Mouse (Mus musculus) kidney, embryonic 16.5 days (tissue): ENCODE measurements at regions not wholly inside any gene's neighbourhood (a gene's known extent, or its start where the extent isn't known, plus 50 kb on each side); places are given as distances from the start of the nearest gene placed in this dataset.
"Not testable (repeated sequence)": the region's sequence is repeated elsewhere in the genome, so short reads cannot be mapped to it uniquely, and the experiment has no call there.

Experiments
- ATAC-seq: fragments of 200-750 bp; cut with Nextera tagmentation; 2 replicates; pipeline ENCODE4 v1.8.0; 2017; ENCODE audit warnings: moderate TSS enrichment; ENCODE audit not compliant: low FRiP score, low TSS enrichment
- H3K27ac ChIP-seq: fragments of 300-500 bp; sonication (generic); 2 replicates; pipeline ENCODE4 v1.5.1; 2014; ENCODE audit warnings: low read length
- H3K27me3 ChIP-seq: fragments of 300-500 bp; sonication (generic); 2 replicates; pipeline ENCODE4 v1.6.1; 2014; ENCODE audit warnings: low read length, control low read depth, mixed read lengths; ENCODE audit not compliant: insufficient read depth
- H3K36me3 ChIP-seq: fragments of 300-500 bp; sonication (generic); 2 replicates; pipeline ENCODE4 v1.6.1; 2014; ENCODE audit warnings: low read length, control low read depth, mixed read lengths; ENCODE audit not compliant: insufficient read depth
- H3K4me1 ChIP-seq: fragments of 300-500 bp; sonication (generic); 2 replicates; pipeline ENCODE4 v1.6.1; 2014; ENCODE audit warnings: low read length, control low read depth, mixed read lengths; ENCODE audit not compliant: insufficient read depth
- H3K4me2 ChIP-seq: fragments of 300-500 bp; sonication (generic); replicated peaks from 2 replicates; pipeline ENCODE4 v1.6.1; 2014; ENCODE audit warnings: low read depth, low read length
- H3K4me3 ChIP-seq: fragments of 300-500 bp; sonication (generic); 2 replicates; pipeline ENCODE4 v1.5.1; 2014; ENCODE audit warnings: mild to moderate bottlenecking, low read length
- H3K9ac ChIP-seq: fragments of 300-500 bp; sonication (generic); replicated peaks from 2 replicates; pipeline ENCODE4 v1.6.1; 2014; ENCODE audit warnings: low read length
- H3K9me3 ChIP-seq: fragments of 300-500 bp; sonication (generic); 2 replicates; pipeline ENCODE4 v1.6.1; 2016; ENCODE audit warnings: low read length, control low read depth
- WGBS: fragments of 180-500 bp; shearing (Covaris S2); extraction: QIAGEN DNeasy Blood & Tissue Kit; methylation state at CpG from one replicate; pipeline ENCODE4 v1.1.7; 2014; 5-methylcytosine and 5-hydroxymethylcytosine counted together

DNA sequence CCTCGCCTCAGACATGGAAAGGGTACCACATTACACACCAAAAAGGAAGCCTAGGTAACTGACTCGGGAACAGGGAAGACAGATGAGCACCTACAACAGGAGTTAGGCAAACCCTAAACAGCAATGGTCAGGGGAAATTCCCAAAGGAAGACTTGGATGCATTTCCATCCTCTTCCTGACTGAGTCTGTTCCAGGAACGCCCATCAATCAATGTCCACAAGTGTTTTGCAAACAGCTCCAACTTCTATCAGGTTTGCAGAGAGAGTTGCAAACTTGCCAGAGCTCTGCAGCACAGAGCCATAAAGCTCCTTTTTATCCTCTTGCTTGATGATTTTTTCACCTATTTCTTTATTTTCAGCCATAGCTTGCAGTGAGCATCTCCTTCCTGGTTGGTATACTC, 464.9 kb upstream of the Jmjd1c start:
- ATAC-seq = no peak
- Histone ChIP-seq H3K27me3 (no peaks in the 10 kb centered on the region), H3K4me1 (no peaks in the 10 kb centered on the region), H3K4me2 (no peak overlapping the region), H3K27ac (no peak overlapping the region), H3K9ac (no peak overlapping the region), H3K9me3 (no peaks in the 10 kb centered on the region), H3K4me3 (no peak overlapping the region), H3K36me3 (no peaks in the 10 kb centered on the region)
- 43% methylated on average over 3 of the region's 3 CpGs for WGBS

DNA sequence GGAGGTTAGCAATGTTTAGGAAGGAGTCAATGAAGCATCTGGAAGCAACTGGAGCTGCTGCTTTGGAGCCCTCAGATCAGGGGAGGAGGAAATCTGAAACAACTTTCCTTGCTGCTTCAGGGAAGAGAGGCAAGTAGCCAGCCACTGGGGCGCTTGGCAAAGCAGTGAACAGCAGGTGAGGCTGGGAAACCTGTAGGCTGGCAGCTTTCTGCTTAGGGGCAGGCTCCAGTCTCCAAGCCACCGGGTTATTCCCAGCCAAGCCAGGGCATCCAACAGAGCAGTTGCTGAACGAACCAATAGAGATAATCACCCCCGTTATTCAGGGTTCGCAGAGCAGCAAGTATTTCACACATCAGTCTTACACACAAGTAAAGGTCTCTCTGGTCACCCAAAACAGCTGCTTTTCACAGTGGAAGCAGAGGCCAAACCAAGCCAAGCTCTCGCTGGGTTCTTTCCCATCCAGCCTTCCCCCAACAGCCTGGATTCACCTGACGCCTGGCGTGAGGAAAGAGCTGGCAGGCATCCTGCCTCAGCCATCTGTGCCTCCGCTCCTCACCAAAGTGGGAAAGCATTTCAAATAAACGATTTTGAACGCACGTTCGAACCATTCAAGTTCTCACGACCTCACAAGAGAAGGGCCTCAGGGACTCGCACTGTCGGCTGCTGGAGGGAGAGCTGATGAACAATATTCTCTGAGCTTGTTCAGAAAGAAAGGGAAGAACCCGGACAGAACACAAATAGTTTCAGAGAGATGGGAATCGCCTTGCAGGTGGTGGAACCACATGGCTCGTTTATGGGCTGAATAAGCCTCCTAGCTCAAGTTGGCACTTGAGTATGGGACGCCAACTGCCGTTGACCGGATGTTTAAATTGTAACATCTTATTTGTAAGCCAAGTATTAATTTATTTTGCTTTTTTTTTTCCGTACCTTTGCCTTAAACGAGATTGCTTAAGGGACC, 454.8 kb upstream of the Jmjd1c start:
- no peaks in the 10 kb centered on the region for H3K27me3 ChIP-seq
- no peak for ATAC-seq
- no peaks in the 10 kb centered on the region for H3K9me3 ChIP-seq
- no peak overlapping the region for H3K9ac ChIP-seq
- 70% methylated on average over 24 of the region's 24 CpGs for WGBS
- no peaks in the 10 kb centered on the region for H3K4me1 ChIP-seq
- H3K36me3 ChIP-seq = no peaks in the 10 kb centered on the region
- H3K27ac ChIP-seq = no peak overlapping the region
- H3K4me3 ChIP-seq = no peak overlapping the region
- H3K4me2 ChIP-seq = no peak overlapping the region

DNA sequence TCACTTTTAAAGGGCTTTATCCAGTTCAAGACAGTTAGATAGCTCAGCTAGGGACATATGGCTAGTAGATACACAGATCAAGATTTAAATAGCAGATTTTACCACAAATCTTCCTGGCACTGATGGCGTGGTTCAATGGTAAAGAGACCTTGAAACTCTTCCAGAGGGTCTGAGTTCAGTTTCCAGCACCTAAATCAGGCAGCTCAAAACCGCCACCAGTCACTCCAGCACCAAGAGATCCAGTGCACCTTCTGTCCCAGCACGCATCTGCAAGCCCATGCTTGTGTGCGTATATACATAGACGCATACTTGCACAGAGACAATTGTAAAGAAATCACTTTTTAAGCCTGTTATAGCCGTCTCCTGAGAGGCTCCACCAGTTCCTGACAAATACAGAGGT, 454.0 kb upstream of the Jmjd1c start:
- Histone ChIP-seq H3K27ac (no peak overlapping the region), H3K4me2 (no peak overlapping the region), H3K9ac (no peak overlapping the region), H3K4me3 (no peak overlapping the region), H3K36me3 (no peaks in the 10 kb centered on the region), H3K9me3 (no peaks in the 10 kb centered on the region), H3K27me3 (no peaks in the 10 kb centered on the region), H3K4me1 (no peaks in the 10 kb centered on the region)
- 90% methylated on average over 6 of the region's 6 CpGs for WGBS
- no peak for ATAC-seq

DNA sequence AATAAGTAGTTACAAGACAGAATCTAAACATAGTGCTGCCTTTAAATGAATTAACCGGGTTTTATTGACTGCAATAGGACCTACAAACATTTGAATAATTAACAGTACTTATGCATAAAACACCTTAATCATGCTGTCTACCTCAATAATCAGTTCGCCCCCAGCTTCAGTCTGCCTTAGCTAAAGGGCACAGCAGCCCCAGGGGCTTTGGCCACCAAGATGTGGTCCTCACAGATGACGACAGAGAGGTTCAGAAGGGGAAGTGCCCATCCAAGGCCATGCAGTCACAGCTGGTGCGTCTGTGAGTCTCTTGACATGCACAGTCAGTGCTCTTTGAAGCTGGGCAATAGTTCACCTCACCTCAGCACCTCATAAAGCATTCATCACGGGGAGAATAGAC, 452.8 kb upstream of the Jmjd1c start:
- H3K9me3 ChIP-seq = no peaks in the 10 kb centered on the region
- no peaks in the 10 kb centered on the region for H3K36me3 ChIP-seq
- H3K27ac ChIP-seq = no peak overlapping the region
- no peak overlapping the region for H3K4me3 ChIP-seq
- H3K4me1 ChIP-seq = no peaks in the 10 kb centered on the region
- H3K27me3 ChIP-seq = no peaks in the 10 kb centered on the region
- no peak overlapping the region for H3K4me2 ChIP-seq
- 68% methylated on average over 5 of the region's 5 CpGs for WGBS
- no peak overlapping the region for H3K9ac ChIP-seq
- no peak for ATAC-seq

DNA sequence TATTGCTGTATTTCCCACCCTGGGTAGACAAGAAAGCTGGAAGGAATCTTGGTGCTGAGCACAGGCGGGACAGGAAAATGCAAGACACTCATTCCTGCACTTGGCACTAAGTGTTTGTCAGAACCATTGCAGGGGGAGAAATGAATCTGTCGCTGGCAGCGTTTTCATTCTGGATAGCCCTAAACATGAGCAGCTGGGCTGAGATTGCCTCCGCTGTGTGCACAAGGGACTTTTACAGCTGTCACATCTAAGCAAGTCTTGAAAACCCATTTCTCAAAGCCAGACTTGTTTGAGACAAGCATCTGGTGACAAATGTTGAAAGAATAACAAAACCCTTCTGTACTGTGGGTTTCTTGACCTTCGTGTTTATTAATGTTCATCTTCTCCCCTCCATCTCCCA, 438.4 kb upstream of the Jmjd1c start:
- H3K9me3 ChIP-seq = no peaks in the 10 kb centered on the region
- no peak overlapping the region for H3K4me2 ChIP-seq
- no peak overlapping the region for H3K27ac ChIP-seq
- no peak for ATAC-seq
- H3K36me3 ChIP-seq = no peaks in the 10 kb centered on the region
- no peaks in the 10 kb centered on the region for H3K4me1 ChIP-seq
- H3K9ac ChIP-seq = no peak overlapping the region
- no peak overlapping the region for H3K4me3 ChIP-seq
- WGBS = 81% methylated on average over 5 of the region's 5 CpGs
- no peaks in the 10 kb centered on the region for H3K27me3 ChIP-seq

DNA sequence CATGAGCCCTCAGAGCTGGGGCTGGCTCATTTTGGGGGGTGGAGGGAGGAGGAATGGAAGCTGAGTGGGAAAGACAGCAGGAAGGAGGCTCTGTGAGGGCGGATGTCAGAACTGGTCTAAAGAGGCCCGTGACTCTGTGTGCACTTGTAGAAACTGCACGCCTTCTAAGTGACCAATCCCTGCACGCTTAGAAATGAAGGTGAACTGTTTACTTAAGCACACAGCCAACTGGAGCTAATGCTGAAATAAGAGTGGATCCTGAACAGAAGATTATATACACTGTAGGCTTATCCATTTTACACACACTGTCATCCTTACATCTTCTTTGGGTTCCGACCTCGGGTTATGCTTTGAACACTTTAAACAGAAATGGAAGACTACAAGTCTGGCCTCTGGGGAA, 412.8 kb upstream of the Jmjd1c start:
- Histone ChIP-seq H3K9me3 (peaks cover 4% of the 10 kb centered on the region), H3K9ac (no peak overlapping the region), H3K4me1 (no peaks in the 10 kb centered on the region), H3K27me3 (no peaks in the 10 kb centered on the region), H3K27ac (no peak overlapping the region), H3K4me2 (no peak overlapping the region), H3K4me3 (no peak overlapping the region), H3K36me3 (no peaks in the 10 kb centered on the region)
- ATAC-seq = no peak
- WGBS = 72% methylated on average over 6 of the region's 6 CpGs

DNA sequence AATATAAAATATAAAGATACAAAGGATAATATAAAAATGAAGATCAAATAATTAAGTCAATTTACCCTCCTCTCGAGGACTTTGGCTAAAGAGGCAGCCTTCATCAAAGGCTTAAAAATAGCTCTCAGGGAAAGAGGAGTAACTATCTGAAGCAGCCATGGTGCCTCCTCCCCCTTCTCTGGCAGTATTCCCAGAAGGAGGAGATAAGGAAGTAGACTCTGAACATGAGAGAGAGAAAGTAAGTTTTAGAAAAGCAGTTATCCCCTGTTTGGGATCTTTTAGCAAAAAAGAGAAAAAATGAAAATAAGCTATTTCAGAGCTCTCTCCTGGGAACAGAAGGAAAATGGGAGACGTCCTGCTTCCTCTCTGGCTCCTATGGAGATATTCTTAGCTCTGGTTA, 406.7 kb upstream of the Jmjd1c start:
- H3K9me3 ChIP-seq = peaks cover 15% of the 10 kb centered on the region
- H3K27me3 ChIP-seq, H3K4me1 ChIP-seq, H3K9ac ChIP-seq, H3K4me3 ChIP-seq, H3K27ac ChIP-seq, H3K36me3 ChIP-seq, H3K4me2 ChIP-seq, ATAC-seq: not testable (repeated sequence)
- 72% methylated on average over 2 of the region's 2 CpGs for WGBS

DNA sequence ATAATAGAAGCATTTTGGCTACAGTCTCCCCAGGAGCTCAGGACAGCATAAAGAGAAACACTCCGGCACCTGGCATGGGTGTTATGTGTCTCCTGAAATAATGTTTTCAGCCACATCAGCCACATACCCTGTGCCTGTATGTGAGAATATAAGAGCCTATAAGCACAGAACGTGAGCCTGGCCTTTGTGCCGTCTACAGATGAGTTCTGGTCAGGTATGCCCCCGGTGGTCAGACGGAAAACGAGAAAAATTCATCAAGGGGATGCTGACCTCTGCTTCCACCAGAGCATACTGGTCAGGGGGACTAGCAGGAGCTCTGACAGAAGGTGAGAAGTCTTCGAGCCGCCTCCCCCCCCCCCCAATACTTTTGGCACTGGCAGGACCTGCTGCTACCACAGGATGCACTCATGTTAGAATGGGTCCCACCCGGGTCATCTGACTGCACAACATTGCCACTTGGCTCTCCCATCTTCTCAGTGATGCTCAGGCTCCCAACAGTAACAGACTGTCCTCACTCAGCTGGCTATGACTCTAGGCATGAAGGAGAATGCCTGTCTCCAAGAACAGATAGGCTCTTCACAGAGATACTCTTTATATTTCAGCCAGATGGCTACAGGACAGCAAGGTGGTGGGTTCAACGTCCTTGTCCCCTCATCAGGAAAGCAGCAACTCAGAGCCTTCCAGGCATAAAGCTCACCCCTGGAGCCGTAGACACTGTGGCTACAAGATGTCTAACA, 401.2 kb upstream of the Jmjd1c start:
- ATAC-seq = no peak
- no peak overlapping the region for H3K4me2 ChIP-seq
- no peak overlapping the region for H3K4me3 ChIP-seq
- H3K4me1 ChIP-seq = no peaks in the 10 kb centered on the region
- no peak overlapping the region for H3K9ac ChIP-seq
- H3K9me3 ChIP-seq = 0 out of 2 replicates have a peak, but pooled peaks cover 1% of the 10 kb centered on the region
- H3K27ac ChIP-seq = no peak overlapping the region
- WGBS = 84% methylated on average over 11 of the region's 11 CpGs
- H3K27me3 ChIP-seq = no peaks in the 10 kb centered on the region
- no peaks in the 10 kb centered on the region for H3K36me3 ChIP-seq

DNA sequence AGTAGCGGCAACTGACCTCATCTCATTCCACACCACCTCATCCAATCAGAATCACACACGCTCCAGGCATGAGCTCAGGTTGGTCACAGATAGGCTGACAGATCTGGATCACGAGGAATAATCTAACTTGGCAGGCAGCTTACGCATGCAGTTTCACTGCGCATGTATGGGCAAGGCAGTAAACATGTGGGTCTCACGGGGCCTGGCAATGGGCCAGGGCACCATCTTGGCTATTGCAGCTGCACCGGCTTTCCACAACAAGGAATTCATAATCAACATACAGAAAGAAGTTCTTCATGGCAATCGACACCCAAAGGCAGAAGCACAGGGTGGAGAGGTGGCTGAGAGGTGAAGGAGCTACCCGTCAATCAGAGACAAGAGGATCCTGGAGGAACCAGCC, 381.0 kb upstream of the Jmjd1c start:
- not testable (repeated sequence) for H3K4me1 ChIP-seq, H3K36me3 ChIP-seq, H3K4me3 ChIP-seq, H3K27me3 ChIP-seq, H3K9ac ChIP-seq, H3K4me2 ChIP-seq, ATAC-seq, H3K27ac ChIP-seq
- 93% methylated on average over 9 of the region's 9 CpGs for WGBS
- peaks cover 13% of the 10 kb centered on the region for H3K9me3 ChIP-seq

DNA sequence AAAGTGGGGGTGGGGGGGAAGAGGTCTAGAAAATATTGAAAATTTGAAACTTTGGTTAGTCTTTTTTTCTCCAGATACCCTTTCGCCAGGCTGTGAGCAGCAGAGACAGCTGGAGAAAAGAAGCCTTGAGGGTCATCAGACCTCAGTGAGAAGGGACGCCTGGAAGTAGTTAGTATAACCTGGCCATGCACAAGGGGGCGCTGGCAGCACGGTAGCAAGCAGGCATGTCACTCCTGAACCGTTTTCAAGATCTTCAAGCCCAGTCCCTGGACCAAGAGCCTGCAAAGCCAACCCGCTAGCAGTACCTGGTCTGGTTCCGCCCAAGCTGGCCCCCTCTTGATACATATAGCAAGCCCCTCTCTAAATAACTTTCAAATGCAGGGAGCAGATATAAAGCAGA, 378.0 kb upstream of the Jmjd1c start:
- 77% methylated on average over 7 of the region's 7 CpGs for WGBS
- Histone ChIP-seq H3K9me3 (peaks cover 24% of the 10 kb centered on the region), H3K36me3 (no peaks in the 10 kb centered on the region), H3K4me3 (no peak overlapping the region), H3K27me3 (no peaks in the 10 kb centered on the region), H3K27ac (no peak overlapping the region), H3K4me2 (no peak overlapping the region), H3K4me1 (no peaks in the 10 kb centered on the region), H3K9ac (no peak overlapping the region)
- no peak for ATAC-seq
